Mouse (Mus musculus): ENCODE results near the gene Hoxb4.

Hoxb4 gene

GRCm38 (mm10) chr11:96300354-96301063, 17.6 kb upstream of the Hoxb4 start:
- no peak for DNase-seq

DNA sequence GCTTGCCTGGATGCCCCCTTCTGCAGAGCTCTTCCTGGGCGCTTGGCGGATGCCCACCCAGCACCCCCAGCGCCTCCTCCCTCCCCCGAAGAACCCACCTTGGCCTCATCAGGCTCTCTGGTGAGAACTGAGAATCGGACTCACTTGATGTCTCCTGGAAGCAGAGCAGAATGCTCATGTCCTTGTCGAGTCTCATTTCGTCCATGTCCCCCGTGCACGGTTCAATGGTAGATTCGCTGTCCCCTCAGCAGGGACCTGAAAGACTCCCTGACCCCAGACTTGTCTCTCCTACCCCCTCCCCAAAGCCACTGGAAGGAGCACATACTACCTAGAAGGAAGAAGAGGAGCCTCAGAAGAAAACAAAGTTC, 17.0 kb upstream of the Hoxb4 start:
- DNase-seq = no peak

DNA sequence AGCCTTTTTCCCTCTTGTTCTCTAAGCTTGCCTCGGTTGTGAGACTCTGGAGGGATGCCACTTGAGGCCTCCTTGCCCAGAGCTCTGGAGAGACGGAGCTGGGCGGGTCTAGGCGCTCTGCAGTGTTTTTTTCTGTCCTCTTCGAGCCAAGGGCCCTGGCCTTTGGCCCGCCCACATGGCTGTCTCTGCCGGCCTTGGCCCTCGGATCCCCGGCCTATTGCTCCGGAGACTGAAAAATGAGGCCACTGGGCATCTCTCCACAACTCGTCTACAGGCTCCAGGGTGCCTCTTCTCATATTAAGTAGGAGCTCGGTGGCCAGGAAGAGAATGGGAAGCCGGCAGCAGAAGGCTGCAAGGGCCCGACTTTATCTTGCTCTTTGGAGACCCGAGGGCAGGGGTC, 16.2 kb upstream of the Hoxb4 start:
- DNase-seq = no peak

GRCm38 (mm10) chr11:96302381-96303150, 15.5 kb upstream of the Hoxb4 start:
- no peak for DNase-seq

DNA sequence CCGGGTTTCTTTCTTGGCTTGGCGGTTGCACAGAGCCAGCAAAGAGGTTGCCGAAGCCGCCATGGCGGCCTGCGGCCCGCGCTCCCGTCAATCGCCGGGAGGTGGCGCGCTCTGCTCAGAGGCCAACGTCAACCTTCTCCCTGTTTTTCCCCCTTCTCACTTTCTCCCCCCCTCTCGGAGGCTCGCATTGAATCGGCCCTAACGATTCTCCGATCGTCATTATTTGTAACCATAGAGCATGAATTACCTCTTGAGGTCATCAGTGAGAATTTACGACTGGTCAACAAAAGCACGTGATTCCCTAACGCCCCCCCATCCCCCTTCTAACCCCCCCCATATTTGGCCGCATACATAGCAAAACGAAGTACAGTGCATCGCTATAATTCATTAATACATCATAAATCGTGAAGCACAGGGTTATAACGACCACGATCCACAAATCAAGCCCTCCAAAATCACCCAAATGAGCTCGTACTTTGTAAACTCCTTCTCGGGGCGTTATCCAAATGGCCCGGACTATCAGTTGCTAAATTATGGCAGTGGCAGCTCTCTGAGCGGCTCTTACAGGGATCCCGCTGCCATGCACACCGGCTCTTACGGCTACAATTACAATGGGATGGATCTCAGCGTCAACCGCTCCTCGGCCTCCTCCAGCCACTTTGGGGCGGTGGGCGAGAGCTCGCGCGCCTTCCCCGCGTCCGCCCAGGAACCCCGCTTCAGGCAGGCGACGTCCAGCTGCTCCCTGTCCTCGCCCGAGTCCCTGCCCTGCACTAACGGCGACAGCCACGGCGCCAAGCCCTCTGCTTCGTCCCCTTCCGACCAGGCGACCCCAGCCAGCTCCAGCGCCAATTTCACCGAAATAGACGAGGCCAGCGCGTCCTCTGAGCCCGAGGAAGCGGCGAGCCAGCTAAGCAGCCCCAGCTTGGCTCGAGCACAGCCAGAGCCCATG, 14.6 kb upstream of the Hoxb4 start, which contains the start of gene Hoxb5:
Gene Hoxb5, plus strand, starts transcription at position 186 of the 949 bp plus-strand sequence.
- DNase-seq = peak; percentile 59 to 64

DNA sequence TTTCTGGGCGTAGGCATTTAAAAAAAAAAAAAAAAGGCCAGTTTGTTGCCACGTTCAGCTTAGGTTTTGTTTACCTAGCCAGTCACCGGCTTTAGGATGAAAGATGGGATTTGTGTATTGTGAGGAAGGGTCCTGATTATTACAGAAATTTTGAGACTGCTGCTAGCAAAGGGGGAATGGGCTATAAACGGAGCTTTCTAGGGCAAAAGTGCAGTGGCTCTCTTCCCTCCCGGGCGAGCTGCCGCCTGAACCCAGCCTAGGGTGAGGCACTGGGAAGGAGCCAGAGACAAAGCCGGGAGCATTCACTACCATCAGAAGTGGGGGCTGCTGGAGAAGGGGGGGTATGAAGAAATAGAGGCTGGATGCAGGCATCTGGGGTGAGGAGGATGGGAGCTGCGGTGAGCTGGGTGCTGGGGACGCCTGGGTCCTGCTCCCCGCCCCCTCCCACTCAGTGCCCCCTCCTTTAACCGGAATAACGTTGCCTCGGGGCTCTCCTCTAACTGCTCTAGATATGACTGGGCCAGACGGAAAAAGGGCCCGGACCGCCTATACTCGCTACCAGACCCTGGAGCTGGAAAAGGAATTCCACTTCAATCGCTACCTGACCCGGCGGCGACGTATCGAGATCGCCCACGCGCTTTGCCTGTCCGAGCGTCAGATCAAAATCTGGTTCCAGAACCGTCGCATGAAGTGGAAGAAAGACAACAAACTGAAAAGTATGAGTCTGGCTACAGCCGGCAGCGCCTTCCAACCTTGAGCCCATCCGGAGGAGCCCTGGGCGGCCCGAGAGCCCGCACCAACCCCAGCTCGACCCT, 13.5 kb upstream of the Hoxb4 start:
- DNase-seq = no peak

- DNase-seq = no peak
Observed at GRCm38 (mm10) chr11:96305505-96306182, 12.4 kb upstream of the Hoxb4 start.

GRCm38 (mm10) chr11:96306183-96306907, 11.7 kb upstream of the Hoxb4 start:
- DNase-seq = no peak

- no peak for DNase-seq
Observed at GRCm38 (mm10) chr11:96306908-96307269, 11.2 kb upstream of the Hoxb4 start.

DNA sequence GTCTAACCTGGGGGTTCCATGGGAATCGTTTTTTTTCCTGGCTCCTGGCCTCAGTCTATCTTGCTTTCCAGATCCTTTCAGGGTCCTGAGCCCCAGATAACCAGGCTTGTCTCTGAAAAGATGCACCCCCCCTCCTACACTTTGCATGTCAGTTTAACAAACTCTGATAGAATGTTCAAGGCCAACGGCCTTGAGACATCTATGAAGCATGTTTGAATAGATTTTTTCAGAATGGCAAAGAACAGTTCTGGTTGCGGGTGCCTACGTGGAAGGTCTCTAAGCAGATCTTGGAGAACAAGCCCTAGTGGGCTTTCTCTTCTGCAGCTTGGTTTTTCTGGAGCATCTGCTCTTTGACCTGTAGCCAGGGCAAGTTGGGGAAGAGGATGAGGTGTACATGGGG, 9.3 kb upstream of the Hoxb4 start:
- DNase-seq = no peak

DNA sequence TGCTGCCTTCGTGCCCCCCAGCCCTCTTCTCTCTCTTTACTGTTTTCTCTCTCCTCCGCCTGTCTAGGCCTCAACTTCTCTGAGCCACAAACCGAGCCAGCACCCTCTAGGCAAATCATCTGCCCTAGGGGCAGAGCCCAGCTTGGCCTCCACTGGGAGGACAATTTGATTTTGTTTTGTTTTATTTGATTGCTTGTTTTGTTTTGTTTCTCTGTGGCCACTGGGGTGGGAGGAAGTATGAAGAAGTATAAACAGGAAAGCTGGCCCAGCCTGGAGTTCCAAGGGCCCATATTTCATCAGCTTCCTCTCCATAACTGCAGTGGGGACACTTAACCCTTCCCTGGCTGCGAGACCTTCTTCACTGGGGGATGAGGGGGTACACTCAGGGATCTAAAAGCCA, 8.8 kb upstream of the Hoxb4 start:
- no peak for DNase-seq

GRCm38 (mm10) chr11:96310183-96310938, 7.7 kb upstream of the Hoxb4 start:
- DNase-seq = no peak

DNA sequence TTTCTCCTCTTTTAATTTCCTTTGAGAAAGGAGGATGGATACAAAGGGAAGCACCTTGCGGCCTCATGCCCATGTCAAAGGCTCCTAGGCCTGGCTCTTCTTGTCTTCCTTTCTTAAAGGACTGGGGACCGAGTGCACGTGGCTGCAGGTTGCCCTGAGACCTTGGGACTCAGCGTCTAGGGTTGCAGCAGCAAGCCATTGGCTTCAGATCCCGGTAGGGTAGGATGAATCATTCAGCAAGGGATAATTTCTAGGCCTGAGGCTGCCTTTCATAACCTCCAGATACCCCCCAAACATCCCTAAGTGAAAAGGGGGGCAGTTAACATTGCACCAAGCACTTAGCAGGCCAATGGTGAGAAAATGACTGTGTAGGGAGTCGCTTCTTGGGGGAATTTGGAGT, 7.0 kb upstream of the Hoxb4 start:
- DNase-seq = no peak

- peak; percentile 49 to 58 for DNase-seq
Observed at GRCm38 (mm10) chr11:96311520-96312417, 6.3 kb upstream of the Hoxb4 start.

DNA sequence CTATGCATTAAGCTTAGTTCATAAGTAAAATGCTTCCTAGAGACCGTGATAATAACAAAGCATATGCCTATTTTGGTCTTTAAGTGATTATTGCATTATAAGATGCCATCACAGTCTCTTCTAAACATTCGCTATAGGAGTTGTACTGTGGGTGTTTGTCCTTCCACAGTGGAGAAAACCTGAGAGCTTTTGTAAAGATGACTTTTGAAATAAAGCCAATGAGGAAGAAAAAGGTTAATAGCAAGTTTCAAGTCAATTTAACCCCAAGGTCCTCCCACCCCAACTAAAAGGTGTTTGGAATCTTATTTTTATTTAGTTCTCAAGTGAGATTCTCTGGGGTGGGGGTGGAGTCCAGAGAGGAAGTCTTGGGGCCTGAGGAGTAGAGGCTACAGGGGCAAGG, 4.9 kb upstream of the Hoxb4 start:
- no peak for DNase-seq

DNA sequence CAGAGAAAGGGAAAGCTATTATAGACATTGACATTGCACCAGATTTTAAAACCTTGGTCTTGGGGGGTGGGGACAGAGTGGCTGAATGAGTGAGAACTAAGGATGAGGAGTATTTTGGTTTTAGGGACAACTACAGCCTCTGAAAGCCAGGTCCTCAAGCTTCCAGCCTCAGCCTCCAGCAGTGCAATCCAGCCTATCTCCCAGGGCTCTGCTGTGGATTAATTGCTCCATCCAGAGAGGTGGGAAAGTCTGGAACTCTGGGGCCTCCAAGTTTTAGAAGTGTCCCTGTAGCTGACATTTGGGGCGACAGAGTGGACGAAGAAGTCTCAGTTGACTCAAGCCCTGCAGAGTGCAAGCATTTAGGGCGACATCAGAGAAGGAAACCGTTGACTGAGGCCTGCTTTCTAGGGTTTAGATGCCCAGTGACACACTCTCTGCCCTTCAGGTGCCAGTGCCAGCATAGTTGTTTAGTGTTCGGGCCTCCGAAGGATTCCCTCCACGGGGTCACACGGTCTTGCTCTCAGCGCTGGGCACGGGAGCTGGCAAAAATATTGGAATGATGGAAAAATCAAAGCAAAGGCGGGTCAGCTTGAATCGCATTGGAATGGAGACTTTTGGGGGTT, 4.2 kb upstream of the Hoxb4 start:
- no peak for DNase-seq

- no peak for DNase-seq
Observed at GRCm38 (mm10) chr11:96314671-96315343, 3.3 kb upstream of the Hoxb4 start.

- DNase-seq = no peak
Observed at GRCm38 (mm10) chr11:96315344-96315681, 2.8 kb upstream of the Hoxb4 start.

All from thymus, postnatal 36 days (tissue).